Mouse (Mus musculus) kidney, postnatal 0 days (tissue): ENCODE measurements at regions not wholly inside any gene's neighbourhood (a gene's known extent, or its start where the extent isn't known, plus 50 kb on each side); places are given as distances from the start of the nearest gene placed in this dataset.
"Not testable (repeated sequence)": the region's sequence is repeated elsewhere in the genome, so short reads cannot be mapped to it uniquely, and the experiment has no call there.

Source experiments
- ATAC-seq: fragments of 200-750 bp; cut with Nextera tagmentation; replicated peaks from 2 replicates; pipeline ENCODE4 v1.8.0; 2017; ENCODE audit warnings: low read depth, moderate number of reproducible peaks, moderate TSS enrichment, moderate library complexity; ENCODE audit not compliant: low FRiP score
- DNase-seq: peaks from one replicate; pipeline ENCODE4 v3.0.0-alpha.2; 2016; ENCODE audit warnings: low spot score
- H3K27ac ChIP-seq: fragments of 300-500 bp; sonication (generic); 2 replicates; pipeline ENCODE4 v1.5.1; 2014; ENCODE audit warnings: mild to moderate bottlenecking
- H3K27me3 ChIP-seq: fragments of 300-500 bp; sonication (generic); 2 replicates; pipeline ENCODE4 v1.6.1; 2014; ENCODE audit warnings: low read length, mixed read lengths; ENCODE audit not compliant: insufficient read depth
- H3K36me3 ChIP-seq: fragments of 300-500 bp; sonication (generic); 2 replicates; pipeline ENCODE4 v1.6.1; 2014; ENCODE audit warnings: low read length, mixed read lengths; ENCODE audit not compliant: insufficient read depth
- H3K4me1 ChIP-seq: fragments of 300-500 bp; sonication (generic); replicated peaks from 2 replicates; pipeline ENCODE4 v1.6.1; 2014; ENCODE audit warnings: antibody characterized with exemption, low read length, mixed read lengths; ENCODE audit not compliant: insufficient read depth
- H3K4me2 ChIP-seq: fragments of 300-500 bp; sonication (generic); 2 replicates; pipeline ENCODE4 v1.6.1; 2014; ENCODE audit warnings: mild to moderate bottlenecking, low read length, moderate library complexity, mixed read lengths
- H3K4me3 ChIP-seq: fragments of 300-500 bp; sonication (generic); replicated peaks from 2 replicates; pipeline ENCODE4 v1.5.1; 2014; ENCODE audit warnings: low read depth, low read length
- H3K9ac ChIP-seq: fragments of 300-500 bp; sonication (generic); 2 replicates; pipeline ENCODE4 v1.6.1; 2014; ENCODE audit warnings: low read depth, low read length
- H3K9me3 ChIP-seq: fragments of 300-500 bp; sonication (generic); replicated peaks from 2 replicates; pipeline ENCODE4 v1.6.1; 2016; ENCODE audit warnings: low read length, inconsistent platforms, mixed read lengths
- CTCF ChIP-seq: IDR thresholded peaks from 2 replicates; pipeline ENCODE4 v1.5.1; 2016; ENCODE audit warnings: antibody characterized with exemption, low read depth, mild to moderate bottlenecking, moderate library complexity
- WGBS: fragments of 180-500 bp; shearing (Covaris S2); extraction: QIAGEN DNeasy Blood & Tissue Kit; methylation state at CpG from one replicate; pipeline ENCODE4 v1.1.7; 2014; 5-methylcytosine and 5-hydroxymethylcytosine counted together

DNA sequence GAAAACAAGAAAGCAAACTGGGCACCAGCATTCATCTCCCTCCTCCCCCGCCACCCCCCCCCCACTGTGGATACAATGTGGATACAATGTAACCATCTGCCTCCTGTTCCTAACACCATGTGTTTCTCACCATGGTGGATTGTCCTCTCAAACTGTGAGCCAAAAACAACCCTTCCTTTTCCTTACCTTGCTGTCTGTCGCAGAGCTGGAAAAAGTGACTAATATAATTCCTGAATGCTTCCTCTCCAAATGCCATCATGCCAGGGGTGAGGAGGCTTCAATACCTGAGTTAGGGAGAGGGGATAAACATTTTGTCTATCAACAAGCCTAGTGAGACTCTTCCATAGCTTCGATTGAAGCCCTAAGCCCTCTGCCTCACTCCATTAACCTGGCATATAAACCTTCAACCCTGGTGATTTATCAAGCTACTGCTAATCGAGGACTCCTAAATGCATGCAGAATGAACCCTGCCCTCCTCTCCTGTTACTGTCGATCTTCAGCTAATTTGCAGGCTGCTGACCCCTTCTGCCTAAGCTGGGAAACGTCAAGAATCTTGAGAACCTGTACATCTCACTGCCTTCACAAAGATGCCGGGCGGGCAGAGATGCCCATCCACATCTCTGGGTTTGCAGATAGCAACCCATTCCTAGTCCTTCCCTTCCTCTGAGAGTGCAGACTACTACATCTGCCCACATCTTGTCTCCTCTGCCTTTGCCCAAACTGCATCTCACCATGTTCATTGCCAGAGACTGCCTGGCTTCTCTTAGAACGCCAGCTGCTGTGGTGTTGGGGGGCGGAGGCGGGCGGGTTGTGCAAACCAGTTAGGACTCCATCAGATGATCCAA, 184.3 kb upstream of the Rpl38 start:
- Histone ChIP-seq H3K4me1 (no peaks in the 10 kb centered on the region), H3K27me3 (peaks cover 3% of the 10 kb centered on the region; the same call in 1 of the 2 replicates), H3K9ac (no peak overlapping the region), H3K4me2 (no peak overlapping the region), H3K9me3 (no peaks in the 10 kb centered on the region), H3K4me3 (no peak overlapping the region), H3K27ac (no peak overlapping the region), H3K36me3 (no peaks in the 10 kb centered on the region)
- ATAC-seq = no peak
- TF ChIP-seq CTCF = peak; percentile 24; the same call in 1 of the 2 replicates
- WGBS = 44% methylated on average over 12 of the region's 12 CpGs
- peak; percentile 65 for DNase-seq

DNA sequence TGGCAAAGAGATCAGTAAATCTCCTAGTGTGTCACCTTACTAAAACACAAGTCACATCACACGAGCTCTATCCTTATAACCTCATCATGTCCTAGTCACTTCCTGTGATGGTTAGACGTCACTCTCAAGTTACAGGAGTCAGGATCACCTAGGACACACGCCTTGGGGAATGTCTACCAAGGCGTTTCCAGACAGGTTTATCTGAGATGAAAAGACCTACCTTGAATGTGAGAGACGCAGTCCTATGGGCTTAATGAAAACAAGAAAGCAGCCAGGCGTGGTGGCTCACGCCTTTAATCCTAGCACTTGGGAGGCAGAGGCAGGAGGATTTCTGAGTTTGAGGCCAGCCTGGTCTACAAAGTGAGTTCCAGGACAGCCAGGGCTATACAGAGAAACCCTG, 185.0 kb upstream of the Rpl38 start:
- H3K9ac ChIP-seq, H3K27ac ChIP-seq, DNase-seq, H3K9me3 ChIP-seq, H3K36me3 ChIP-seq, H3K4me2 ChIP-seq, ATAC-seq, H3K27me3 ChIP-seq, H3K4me1 ChIP-seq, H3K4me3 ChIP-seq: not testable (repeated sequence)
- 68% methylated on average over 7 of the region's 7 CpGs for WGBS

DNA sequence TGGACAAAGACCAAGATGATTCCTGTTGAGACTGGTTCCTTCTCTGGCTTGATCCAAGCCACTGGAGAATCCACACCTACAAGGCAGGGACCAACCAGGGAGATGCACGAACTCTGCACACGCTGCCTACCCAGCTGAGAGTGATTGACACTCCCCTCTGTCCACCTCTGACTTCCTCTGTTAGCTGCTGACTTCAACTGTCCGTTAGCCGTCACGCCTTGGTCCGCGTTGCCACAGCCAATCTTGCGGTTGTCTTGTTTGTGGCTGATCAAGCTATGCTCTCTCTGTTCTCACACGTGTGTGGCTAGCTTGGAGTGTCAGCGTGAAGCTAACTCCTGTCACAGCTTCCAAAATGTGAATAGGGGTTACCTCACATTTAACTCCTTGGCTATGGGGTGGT, 186.3 kb upstream of the Rpl38 start:
- no peak for TF ChIP-seq CTCF
- 59% methylated on average over 10 of the region's 10 CpGs for WGBS
- no peak for ATAC-seq
- Histone ChIP-seq H3K9me3 (no peaks in the 10 kb centered on the region), H3K4me3 (no peak overlapping the region), H3K27me3 (0 out of 2 replicates have a peak, but pooled peaks cover 3% of the 10 kb centered on the region), H3K4me2 (no peak overlapping the region), H3K27ac (no peak overlapping the region), H3K4me1 (no peaks in the 10 kb centered on the region), H3K9ac (no peak overlapping the region), H3K36me3 (no peaks in the 10 kb centered on the region)
- DNase-seq = no peak

- TF ChIP-seq CTCF = no peak
- Histone ChIP-seq H3K9ac (no peak overlapping the region), H3K36me3 (no peaks in the 10 kb centered on the region), H3K27ac (no peak overlapping the region), H3K4me3 (no peak overlapping the region), H3K4me1 (no peaks in the 10 kb centered on the region), H3K27me3 (0 out of 2 replicates have a peak, but pooled peaks cover 3% of the 10 kb centered on the region), H3K4me2 (no peak overlapping the region), H3K9me3 (no peaks in the 10 kb centered on the region)
- DNase-seq (no peak), ATAC-seq (no peak)
- WGBS = 62% methylated on average over 7 of the region's 7 CpGs
These were observed 187.3 kb upstream of the Rpl38 start for GRCm38 (mm10) chr11:114481037-114481436.

DNA sequence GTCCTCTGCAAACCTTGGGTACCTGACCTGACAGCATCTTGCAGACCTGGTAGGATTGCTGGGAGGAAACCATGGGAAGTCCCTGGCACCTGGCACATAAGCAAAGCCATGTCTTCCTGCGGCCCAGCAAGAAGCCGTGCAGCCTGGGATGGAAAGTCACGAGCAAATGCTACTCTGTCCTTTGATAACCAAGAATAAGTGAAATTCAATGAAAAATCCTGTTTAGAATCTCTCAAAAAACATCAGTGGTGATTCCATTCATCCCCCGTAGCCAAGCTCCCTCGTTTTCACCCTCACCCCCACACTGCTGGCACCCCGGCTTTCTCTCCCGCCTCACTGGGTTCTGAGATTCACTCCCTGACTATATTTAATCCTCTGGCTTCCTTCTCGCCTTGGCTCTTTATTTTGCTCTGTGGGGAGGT, 188.2 kb upstream of the Rpl38 start:
- Histone ChIP-seq H3K27me3 (0 out of 2 replicates have a peak, but pooled peaks cover 3% of the 10 kb centered on the region), H3K36me3 (no peaks in the 10 kb centered on the region), H3K27ac (no peak overlapping the region), H3K4me3 (no peak overlapping the region), H3K9ac (no peak overlapping the region), H3K4me1 (no peaks in the 10 kb centered on the region), H3K4me2 (no peak overlapping the region), H3K9me3 (no peaks in the 10 kb centered on the region)
- no peak for DNase-seq
- no peak for TF ChIP-seq CTCF
- WGBS = 78% methylated on average over 8 of the region's 8 CpGs
- no peak for ATAC-seq

DNA sequence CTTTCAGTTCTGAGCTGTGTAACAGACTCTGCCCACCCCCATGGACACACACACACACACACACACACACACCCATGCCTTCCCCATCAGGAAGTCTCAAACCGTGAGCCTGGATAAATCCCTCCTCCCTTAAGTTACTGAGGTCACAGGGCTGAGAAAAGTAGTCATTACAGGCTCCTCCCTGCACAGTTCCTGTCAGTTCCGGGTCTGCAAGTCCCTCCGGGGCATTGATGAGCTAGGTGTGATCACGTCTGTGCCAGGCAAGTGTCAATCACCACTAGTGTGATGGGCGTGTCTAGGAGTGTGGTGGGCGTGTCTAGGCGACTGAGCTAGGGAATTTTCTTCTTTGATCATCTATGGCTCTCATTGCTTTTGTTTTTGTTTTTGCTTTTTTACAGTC, 189.6 kb upstream of the Rpl38 start:
- DNase-seq = no peak
- no peak for TF ChIP-seq CTCF
- Histone ChIP-seq H3K4me1 (no peaks in the 10 kb centered on the region), H3K9me3 (no peaks in the 10 kb centered on the region), H3K9ac (no peak overlapping the region), H3K27me3 (0 out of 2 replicates have a peak, but pooled peaks cover 3% of the 10 kb centered on the region), H3K4me2 (peak overlapping the region; percentile 23; the same call in 1 of the 2 replicates), H3K4me3 (no peak overlapping the region), H3K36me3 (no peaks in the 10 kb centered on the region), H3K27ac (no peak overlapping the region)
- WGBS = 7% methylated on average over 7 of the region's 7 CpGs
- no peak for ATAC-seq
